Mouse (Mus musculus) natural killer cell, adult 2 months (primary cell): Measurements from ENCODE around the gene Stxbp3.

ENCODE experiments used
- DNase-seq, 2 experiments: peaks; one replicate each; pipeline ENCODE4 v3.0.0; 2022; ENCODE audit warnings: low spot score in 2 of 2

The Stxbp3 gene

GRCm38 (mm10) chr3:108797723-108798122 lies 42.6 kb downstream of the Stxbp3 start:
- no peak for DNase-seq

GRCm38 (mm10) chr3:108796386-108796785 lies 43.9 kb downstream of the Stxbp3 start:
- no peak for DNase-seq

GRCm38 (mm10) chr3:108795554-108796299 lies 44.6 kb downstream of the Stxbp3 start:
- DNase-seq = peak in 1 of 2 experiments; percentile 16

GRCm38 (mm10) chr3:108794780-108795179 lies 45.5 kb downstream of the Stxbp3 start:
- no peak for DNase-seq

GRCm38 (mm10) chr3:108792420-108792819 lies 47.9 kb downstream of the Stxbp3 start:
- no peak for DNase-seq

GRCm38 (mm10) chr3:108791054-108791706 lies 49.1 kb downstream of the Stxbp3 start:
- DNase-seq = no peak

- no peak for DNase-seq
Observed at GRCm38 (mm10) chr3:108790499-108790898, 49.8 kb downstream of the Stxbp3 start.

GRCm38 (mm10) chr3:108789299-108789698 lies 51.0 kb downstream of the Stxbp3 start:
- no peak for DNase-seq

GRCm38 (mm10) chr3:108788455-108788794 lies 51.9 kb downstream of the Stxbp3 start:
- no peak for DNase-seq

- no peak for DNase-seq
Observed at GRCm38 (mm10) chr3:108787754-108788454, 52.4 kb downstream of the Stxbp3 start.

- no peak for DNase-seq
Observed at GRCm38 (mm10) chr3:108786520-108786919, 53.8 kb downstream of the Stxbp3 start.

GRCm38 (mm10) chr3:108782364-108782895 lies 57.9 kb downstream of the Stxbp3 start:
- DNase-seq = no peak

GRCm38 (mm10) chr3:108781884-108782270 lies 58.4 kb downstream of the Stxbp3 start:
- no peak for DNase-seq

- no peak for DNase-seq
Observed at GRCm38 (mm10) chr3:108781238-108781883, 59.0 kb downstream of the Stxbp3 start.

- DNase-seq = no peak
Observed at GRCm38 (mm10) chr3:108778761-108779540, 61.4 kb downstream of the Stxbp3 start.

GRCm38 (mm10) chr3:108772811-108773210 lies 67.5 kb downstream of the Stxbp3 start:
- no peak for DNase-seq

GRCm38 (mm10) chr3:108772211-108772610 lies 68.1 kb downstream of the Stxbp3 start:
- DNase-seq = no peak

GRCm38 (mm10) chr3:108770725-108771368 lies 69.5 kb downstream of the Stxbp3 start:
- peak; percentile 52 to 56 for DNase-seq

- DNase-seq = peak in 1 of 2 experiments; percentile 28
Observed at GRCm38 (mm10) chr3:108769547-108769946, 70.8 kb downstream of the Stxbp3 start.

GRCm38 (mm10) chr3:108767416-108767815 lies 72.9 kb downstream of the Stxbp3 start:
- DNase-seq = peak in 1 of 2 experiments; percentile 5

GRCm38 (mm10) chr3:108766943-108767342 lies 73.4 kb downstream of the Stxbp3 start:
- no peak for DNase-seq
